9 mouse cellular contexts compared by ENCODE assay signal in genomic region chr13:29957731-29958254, GRCm38 (mm10). TPM values are rescaled to one million over a fixed set of nuclear protein-coding genes. Genes with fewer than 3 reads are reported as not detected.
DNase-seq lines count a peak whose midpoint lies in the region; ATAC-seq lines count a peak whose summit lies in the region.
"Had no signal": no experiment of that assay in that cellular context is flagged by ENCODE, and none has a peak within 500 bp of the region (broad histone marks: within the 10 kb centered on the region; RNA-seq: fewer than 3 reads in every experiment).

No protein-coding gene starts in this region.

- intact Hi-C loops in heart, postnatal 36 days (cut with DNase I), result no loop called here

- H3K4me2 ChIP-seq in hindbrain, embryonic 13.5 days, result no peak overlapping the region
- no peak overlapping the region; the same call in 1 of the 2 replicates for H3K4me2 ChIP-seq in liver, embryonic 16.5 days (ENCODE audit: low read depth, low read length)

- H3K9ac ChIP-seq in hindbrain, embryonic 13.5 days, result no peak overlapping the region
- no peak overlapping the region for H3K9ac ChIP-seq in liver, embryonic 16.5 days (ENCODE audit: low read depth, low read length)

- H3K36me3 ChIP-seq in hindbrain, embryonic 10.5 days, result peaks cover 94% of the 10 kb centered on the region
- peaks cover 5% of the 10 kb centered on the region; the same call in 1 of the 2 replicates for H3K36me3 ChIP-seq in hindbrain, embryonic 13.5 days
- peaks cover 2% of the 10 kb centered on the region; the same call in 1 of the 2 replicates for H3K36me3 ChIP-seq in liver, embryonic 16.5 days (ENCODE audit: control insufficient read depth, insufficient read depth)

- H3K4me3 ChIP-seq in hindbrain, embryonic 10.5 days, result no peak overlapping the region
- H3K4me3 ChIP-seq in hindbrain, embryonic 13.5 days, result no peak overlapping the region
- H3K4me3 ChIP-seq in liver, embryonic 16.5 days (ENCODE audit: low read depth, low read length), result no peak overlapping the region

- 0 out of 2 replicates have a peak, but pooled peaks cover 4% of the 10 kb centered on the region for H3K9me3 ChIP-seq in hindbrain, embryonic 10.5 days
- no peaks in the 10 kb centered on the region for H3K9me3 ChIP-seq in hindbrain, embryonic 13.5 days
- no peaks in the 10 kb centered on the region for H3K9me3 ChIP-seq in liver, embryonic 16.5 days (replicated peaks; ENCODE audit: control insufficient read depth, low read length)

- no peak for ATAC-seq in hindbrain, embryonic 13.5 days (ENCODE audit: low FRiP score)
- peak; percentile 76 for ATAC-seq in liver, embryonic 16.5 days (ENCODE audit: low read depth)
- ATAC-seq: CD4-positive, CD25-positive, alpha-beta regulatory T cell, adult 4 months had no signal

- peak; percentile 14 for DNase-seq in hindbrain, embryonic 10.5 days (ENCODE audit: low spot score)
- peak; percentile 15 for DNase-seq in embryo, embryonic 9.5 days (ENCODE audit: extremely low spot score)
- peak; percentile 37 to 52 for DNase-seq in heart, postnatal 36 days
- no peak for DNase-seq in spleen, postnatal 14 days (ENCODE audit: low spot score in 2 of 2)
- no peak for DNase-seq in urinary bladder, postnatal 14 days (ENCODE audit: low spot score)
- no peak for DNase-seq in layer of hippocampus, postnatal 36 days

- H3K4me1 ChIP-seq in hindbrain, embryonic 10.5 days (replicated peaks), result no peaks in the 10 kb centered on the region
- no peaks in the 10 kb centered on the region for H3K4me1 ChIP-seq in hindbrain, embryonic 13.5 days (replicated peaks)
- H3K4me1 ChIP-seq in liver, embryonic 16.5 days (ENCODE audit: control insufficient read depth, low read depth, low read length), result peaks cover 11% of the 10 kb centered on the region

- 68% methylated on average over 9 of the region's 9 CpGs for WGBS in hindbrain, embryonic 10.5 days
- WGBS in hindbrain, embryonic 13.5 days, result 82% methylated on average over 9 of the region's 9 CpGs
- WGBS in liver, embryonic 16.5 days (ENCODE audit: insufficient replicate concordance), result 74% methylated on average over 9 of the region's 9 CpGs

- H3K27me3 ChIP-seq in hindbrain, embryonic 10.5 days (ENCODE audit: insufficient read depth, poor library complexity, severe bottlenecking), result no peaks in the 10 kb centered on the region
- no peaks in the 10 kb centered on the region for H3K27me3 ChIP-seq in hindbrain, embryonic 13.5 days
- H3K27me3 ChIP-seq in liver, embryonic 16.5 days (ENCODE audit: control insufficient read depth, insufficient read depth, low read depth, low read length), result no peaks in the 10 kb centered on the region

- no peak overlapping the region for H3K27ac ChIP-seq in hindbrain, embryonic 10.5 days
- H3K27ac ChIP-seq in hindbrain, embryonic 13.5 days, result no peak overlapping the region
- H3K27ac ChIP-seq in liver, embryonic 16.5 days (ENCODE audit: low read length), result no peak overlapping the region

RNA-seq across cellular contexts. Expression of gene E2f3, which starts 28.1 kb away (rescaled TPM):
- polyA plus RNA-seq in hindbrain, embryonic 10.5 days (2016; fragmentation: Nextera tagmentation; extraction: Ambion mirVana), result 15.6 and 18.8 TPM in 2 replicates
- 4.9 and 5.3 TPM in 2 replicates for polyA plus RNA-seq in hindbrain, embryonic 13.5 days (2015; fragmentation: Nextera tagmentation; extraction: Ambion mirVana)
- total RNA-seq in heart, postnatal 36 days (2021), result 1 to 10 TPM; 6.4 to 6.6 TPM
- 2.9 and 3.4 TPM in 2 replicates for polyA plus RNA-seq in liver, embryonic 16.5 days (2015; fragmentation: Nextera tagmentation; extraction: Ambion mirVana)
- total RNA-seq in layer of hippocampus, postnatal 36 days (2021), result 10 to 100 TPM; 25.5 to 25.6 TPM

Comparison
In these comparisons a context has a peak if more than half of its experiments do, and no peak if none do; other contexts are left out.
1. DNase-seq: peak in hindbrain, embryonic 10.5 days (single experiment), embryo, embryonic 9.5 days (single experiment) and heart, postnatal 36 days (2 of 2); none in spleen, postnatal 14 days (0 of 2), urinary bladder, postnatal 14 days (single experiment) and layer of hippocampus, postnatal 36 days (0 of 2).